Mouse (Mus musculus) left cerebral cortex, postnatal 36 days (tissue): ENCODE data around the gene Jazf1. TPM values are rescaled to one million over a fixed set of nuclear protein-coding genes. Genes with fewer than 3 reads are reported as not detected.

ENCODE experiments used
- DNase-seq, 2 experiments: peaks; one replicate each; pipeline ENCODE4 v3.0.0; 2021 to 2022; ENCODE audit warnings: low spot score in 2 of 2, mixed read lengths in 1 of 2
- intact Hi-C: fragments of 180-260 bp; cut with DNase I; formaldehyde crosslinking; loops from one replicate; pipeline ENCODE4 v1.15.1; 2025
- total RNA-seq, 2 experiments: library from RNA; stranded (reverse); gene quantifications; 2 replicates each; pipeline ENCODE4 v1.2.3; 2021

Gene Jazf1
- total RNA-seq, 2 experiments from 2014 or later = 29.1 to 30.3 TPM

- intact Hi-C loops = no loop called here
- DNase-seq = no peak
Observed at GRCm38 (mm10) chr6:52871306-52871705, 197.1 kb downstream of the Jazf1 start.

- no peak for DNase-seq
- intact Hi-C loops = no loop called here
Observed at GRCm38 (mm10) chr6:52869252-52869651, 199.2 kb downstream of the Jazf1 start.

- no peak for DNase-seq
- intact Hi-C loops = no loop called here
Observed at GRCm38 (mm10) chr6:52868352-52868751, 200.1 kb downstream of the Jazf1 start.

- intact Hi-C loops = no loop called here
- no peak for DNase-seq
Observed at GRCm38 (mm10) chr6:52861928-52862327, 206.5 kb downstream of the Jazf1 start.

- DNase-seq = no peak
- intact Hi-C loops = no loop called here
Observed at GRCm38 (mm10) chr6:52861186-52861820, 207.1 kb downstream of the Jazf1 start.

- intact Hi-C loops = no loop called here
- no peak for DNase-seq
Observed at GRCm38 (mm10) chr6:52860713-52861112, 207.7 kb downstream of the Jazf1 start.

- no peak for DNase-seq
- intact Hi-C loops = no loop called here
Observed at GRCm38 (mm10) chr6:52858911-52859431, 209.5 kb downstream of the Jazf1 start.

GRCm38 (mm10) chr6:52852404-52853107 is 215.9 kb downstream of the Jazf1 start:
- no peak for DNase-seq
- intact Hi-C loops = no loop called here

GRCm38 (mm10) chr6:52851975-52852374 is 216.5 kb downstream of the Jazf1 start:
- no peak for DNase-seq
- intact Hi-C loops = no loop called here

GRCm38 (mm10) chr6:52851019-52851418 is 217.4 kb downstream of the Jazf1 start:
- intact Hi-C loops = no loop called here
- DNase-seq = peak; percentile 23 to 43

GRCm38 (mm10) chr6:52848199-52848598 is 220.2 kb downstream of the Jazf1 start:
- intact Hi-C loops = no loop called here

GRCm38 (mm10) chr6:52846314-52846713 is 222.1 kb downstream of the Jazf1 start:
- intact Hi-C loops = no loop called here
- no peak for DNase-seq

More at GRCm38 (mm10) chr6:52848199-52848598, 220.2 kb downstream of the Jazf1 start:
- DNase-seq = no peak

- DNase-seq = no peak
- intact Hi-C loops = no loop called here
Observed at GRCm38 (mm10) chr6:52844741-52845140, 223.7 kb downstream of the Jazf1 start.

GRCm38 (mm10) chr6:52843027-52843426 is 225.4 kb downstream of the Jazf1 start:
- intact Hi-C loops = loop anchor here (2.0 kb wide), 1 partner anchor 76 kb away; no protein-coding TSS in a partner anchor

GRCm38 (mm10) chr6:52842598-52842997 is 225.8 kb downstream of the Jazf1 start:
- intact Hi-C loops = loop anchor here (2.0 kb wide), 1 partner anchor 76 kb away; no protein-coding TSS in a partner anchor
- no peak for DNase-seq

More at GRCm38 (mm10) chr6:52843027-52843426, 225.4 kb downstream of the Jazf1 start:
- DNase-seq = no peak

- intact Hi-C loops = loop anchor here (2.0 kb wide), 1 partner anchor 77 kb away; no protein-coding TSS in a partner anchor
- no peak for DNase-seq
Observed at GRCm38 (mm10) chr6:52841611-52842010, 226.8 kb downstream of the Jazf1 start.

- no peak for DNase-seq
- intact Hi-C loops = no loop called here
Observed at GRCm38 (mm10) chr6:52840589-52841044, 227.8 kb downstream of the Jazf1 start.

- DNase-seq = peak; percentile 67 to 82
- intact Hi-C loops = loop anchor here (5.0 kb wide), 2 partner anchors 116 to 581 kb away; no protein-coding TSS in a partner anchor
Observed at GRCm38 (mm10) chr6:52838691-52839090, 229.7 kb downstream of the Jazf1 start.

GRCm38 (mm10) chr6:52837792-52838191 is 230.6 kb downstream of the Jazf1 start:
- intact Hi-C loops = loop anchor here (5.0 kb wide), 2 partner anchors 115 to 580 kb away; no protein-coding TSS in a partner anchor
- DNase-seq = no peak

- intact Hi-C loops = loop anchor here (5.0 kb wide), 2 partner anchors 114 to 579 kb away; no protein-coding TSS in a partner anchor
Observed at GRCm38 (mm10) chr6:52836201-52836950, 232.1 kb downstream of the Jazf1 start.

More at GRCm38 (mm10) chr6:52836201-52836950, 232.1 kb downstream of the Jazf1 start:
- DNase-seq = peak; percentile 32 to 39
